In the genomic region with DNA sequence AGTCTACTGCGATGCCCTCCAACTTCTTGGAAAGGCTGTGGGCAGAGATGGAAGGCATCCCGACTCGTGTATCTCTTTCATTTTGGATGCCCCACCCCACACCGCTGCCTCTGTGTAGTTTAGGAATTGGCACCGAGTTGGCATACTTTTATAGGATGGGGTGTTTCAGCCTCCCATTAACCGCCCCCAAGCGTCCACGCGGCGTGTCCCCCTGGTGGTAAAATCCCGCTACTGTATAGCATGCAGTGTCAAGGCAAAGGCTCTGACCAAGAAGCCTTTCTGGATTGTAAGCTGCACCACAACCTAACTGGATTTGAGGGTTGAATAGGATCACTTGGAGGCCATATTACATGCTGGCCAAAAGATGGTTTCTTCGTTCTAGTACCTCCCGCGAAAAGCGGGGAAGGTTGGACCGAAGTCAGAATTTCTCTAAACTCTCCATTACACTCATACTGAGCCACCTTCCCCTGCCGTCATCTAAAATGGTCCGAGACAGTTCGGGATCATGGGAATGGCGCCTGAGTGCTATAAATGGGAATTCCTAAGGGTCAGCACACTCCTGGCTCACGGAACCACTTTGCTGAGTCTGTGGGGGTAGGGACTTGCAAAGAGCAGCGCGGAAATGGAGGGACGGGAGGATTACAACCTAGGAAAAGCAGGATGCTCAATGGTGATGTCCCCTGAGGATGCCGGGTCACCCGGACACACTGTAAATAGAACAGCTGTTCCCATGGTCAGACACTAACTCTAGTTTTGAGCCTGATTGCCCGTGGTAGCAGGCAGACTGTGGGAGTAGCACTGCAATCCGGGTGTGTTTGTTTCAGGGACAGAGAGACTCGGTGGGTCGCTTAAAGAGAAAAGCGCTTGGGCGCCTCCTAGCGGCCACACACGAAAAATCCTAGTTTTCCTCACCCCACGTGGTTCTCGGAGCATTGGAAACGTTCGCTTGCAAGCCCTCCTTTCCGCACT, we compare ENCODE assay signal across 8 mouse cellular contexts. TPM values are rescaled to one million over a fixed set of nuclear protein-coding genes. Genes with fewer than 3 reads are reported as not detected.
DNase-seq lines count a peak whose midpoint lies in the region; ATAC-seq and TF ChIP-seq lines count a peak whose summit lies in the region.

No protein-coding gene starts in this region.

- H3K36me3 ChIP-seq in embryonic facial prominence, embryonic 13.5 days, result no peaks in the 10 kb centered on the region
- no peaks in the 10 kb centered on the region for H3K36me3 ChIP-seq in heart, embryonic 13.5 days
- no peaks in the 10 kb centered on the region for H3K36me3 ChIP-seq in kidney, postnatal 0 days (ENCODE audit: insufficient read depth, low read length)
- no peaks in the 10 kb centered on the region for H3K36me3 ChIP-seq in neural tube, embryonic 14.5 days (ENCODE audit: control insufficient read depth, insufficient read depth, low read length)

- H3K27me3 ChIP-seq in embryonic facial prominence, embryonic 13.5 days, result peaks cover 88% of the 10 kb centered on the region
- peaks cover 94% of the 10 kb centered on the region for H3K27me3 ChIP-seq in heart, embryonic 13.5 days (replicated peaks)
- H3K27me3 ChIP-seq in kidney, postnatal 0 days (ENCODE audit: insufficient read depth, low read length), result peaks cover 54% of the 10 kb centered on the region
- peaks cover 60% of the 10 kb centered on the region for H3K27me3 ChIP-seq in neural tube, embryonic 14.5 days (ENCODE audit: control insufficient read depth, insufficient read depth, low read length)

- peak overlapping the region; percentile 38 for H3K4me3 ChIP-seq in embryonic facial prominence, embryonic 13.5 days
- peak overlapping the region; percentile 49 for H3K4me3 ChIP-seq in heart, embryonic 13.5 days
- H3K4me3 ChIP-seq in kidney, postnatal 0 days (replicated peaks; ENCODE audit: low read depth, low read length), result peak overlapping the region; percentile 11
- no peak overlapping the region for H3K4me3 ChIP-seq in lung, adult 2 months (replicated peaks; ENCODE audit: extremely low read depth, low read depth, low read length)
- peak overlapping the region; percentile 20; the same call in 1 of the 2 replicates for H3K4me3 ChIP-seq in neural tube, embryonic 14.5 days (ENCODE audit: low read depth, low read length)

- peak; percentile 34 for ATAC-seq in embryonic facial prominence, embryonic 13.5 days (ENCODE audit: insufficient number of reproducible peaks, insufficient read depth, low FRiP score, low TSS enrichment, low read depth)
- no peak for ATAC-seq in heart, embryonic 13.5 days (ENCODE audit: extremely low read depth, insufficient number of reproducible peaks, low FRiP score, low TSS enrichment)
- peak; percentile 80 for ATAC-seq in kidney, postnatal 0 days (replicated peaks; ENCODE audit: low FRiP score, low read depth)
- peak; percentile 75 for ATAC-seq in neural tube, embryonic 14.5 days (ENCODE audit: low read depth)

- peak overlapping the region; percentile 57; the same call in 1 of the 2 replicates for H3K9ac ChIP-seq in embryonic facial prominence, embryonic 13.5 days
- peak overlapping the region; percentile 61 for H3K9ac ChIP-seq in heart, embryonic 13.5 days
- H3K9ac ChIP-seq in kidney, postnatal 0 days (ENCODE audit: low read depth, low read length), result no peak overlapping the region
- H3K9ac ChIP-seq in neural tube, embryonic 14.5 days (replicated peaks; ENCODE audit: low read depth, low read length), result no peak overlapping the region; the same call in 1 of the 2 replicates

- TF ChIP-seq POLR2A in lung, adult 2 months (IDR thresholded peaks at IDR 0.05; ENCODE audit: borderline replicate concordance, extremely low read depth, low read depth, low read length), result no peak

- peak overlapping the region; percentile 61 for H3K4me2 ChIP-seq in embryonic facial prominence, embryonic 13.5 days
- peak overlapping the region; percentile 76 for H3K4me2 ChIP-seq in heart, embryonic 13.5 days
- H3K4me2 ChIP-seq in kidney, postnatal 0 days (ENCODE audit: low read length), result peak overlapping the region; percentile 59
- peak overlapping the region; percentile 51 for H3K4me2 ChIP-seq in neural tube, embryonic 14.5 days (ENCODE audit: low read depth, low read length)

- DNase-seq in CD8-positive naive resting alpha-beta T cell, adult 2 months (ENCODE audit: low read depth in 2 of 2, low spot score in 2 of 2), result peak; percentile 62 to 64
- DNase-seq in adrenal gland, postnatal 14 days, result peak; percentile 83
- DNase-seq in kidney, postnatal 0 days (ENCODE audit: low spot score), result peak; percentile 87
- DNase-seq in lung, adult 2 months, result no peak
- peak; percentile 52 to 76 for DNase-seq in thymus, postnatal 10 days (ENCODE audit: low spot score in 2 of 2)

- no peaks in the 10 kb centered on the region for H3K9me3 ChIP-seq in embryonic facial prominence, embryonic 13.5 days
- no peaks in the 10 kb centered on the region for H3K9me3 ChIP-seq in heart, embryonic 13.5 days
- no peaks in the 10 kb centered on the region for H3K9me3 ChIP-seq in kidney, postnatal 0 days (replicated peaks; ENCODE audit: low read length)
- no peaks in the 10 kb centered on the region for H3K9me3 ChIP-seq in neural tube, embryonic 14.5 days (ENCODE audit: control insufficient read depth, low read length)

- peaks cover 6% of the 10 kb centered on the region; the same call in 1 of the 2 replicates for H3K4me1 ChIP-seq in embryonic facial prominence, embryonic 13.5 days
- peaks cover 9% of the 10 kb centered on the region for H3K4me1 ChIP-seq in heart, embryonic 13.5 days
- 0 out of 2 replicates have a peak, but pooled peaks cover 3% of the 10 kb centered on the region for H3K4me1 ChIP-seq in kidney, postnatal 0 days (replicated peaks; ENCODE audit: insufficient read depth, low read length)
- H3K4me1 ChIP-seq in lung, adult 2 months (ENCODE audit: control insufficient read depth, insufficient read depth, low read length), result 0 out of 2 replicates have a peak, but pooled peaks cover 2% of the 10 kb centered on the region
- H3K4me1 ChIP-seq in neural tube, embryonic 14.5 days (ENCODE audit: control insufficient read depth, insufficient read depth, low read length), result no peaks in the 10 kb centered on the region

- no peak overlapping the region for H3K27ac ChIP-seq in embryonic facial prominence, embryonic 13.5 days
- H3K27ac ChIP-seq in heart, embryonic 13.5 days (replicated peaks), result no peak overlapping the region
- H3K27ac ChIP-seq in kidney, postnatal 0 days, result no peak overlapping the region
- no peak overlapping the region for H3K27ac ChIP-seq in neural tube, embryonic 14.5 days (ENCODE audit: low read depth, low read length)

- 1% methylated on average over 39 of the region's 39 CpGs for WGBS in embryonic facial prominence, embryonic 13.5 days
- 1% methylated on average over 39 of the region's 39 CpGs for WGBS in heart, embryonic 13.5 days
- under 1% methylated on average over 39 of the region's 39 CpGs for WGBS in kidney, postnatal 0 days
- WGBS in lung, adult 2 months, result 1% methylated on average over 39 of the region's 39 CpGs
- WGBS in neural tube, embryonic 14.5 days, result under 1% methylated on average over 39 of the region's 39 CpGs

- TF ChIP-seq CTCF in kidney, postnatal 0 days (IDR thresholded peaks at IDR 0.05; ENCODE audit: low read depth), result peak; percentile 79
- TF ChIP-seq CTCF in lung, adult 2 months (IDR thresholded peaks at IDR 0.05; ENCODE audit: insufficient read depth, low read length), result peak; percentile 60

RNA-seq across cellular contexts. Expression of gene Nkx2-2, which starts 15.7 kb away (rescaled TPM):
- not detected in 2 replicates for total RNA-seq in adrenal gland, postnatal 14 days (2021)
- polyA plus RNA-seq in embryonic facial prominence, embryonic 13.5 days (2015; fragmentation: Nextera tagmentation; extraction: Ambion mirVana), result not detected in 2 replicates
- 0.33 TPM in 1 of 2 replicates, not detected in the other for polyA plus RNA-seq in heart, embryonic 13.5 days (2015; fragmentation: Nextera tagmentation; extraction: Ambion mirVana)
- polyA plus RNA-seq in kidney, postnatal 0 days (2015; fragmentation: Nextera tagmentation; extraction: Ambion mirVana), result 0.20 TPM in 1 of 2 replicates, not detected in the other
- polyA plus RNA-seq in lung, adult 2 months (2012; rRNA removed), result not detected in 2 replicates
- polyA plus RNA-seq in neural tube, embryonic 14.5 days (2014; fragmentation: Nextera tagmentation; extraction: Ambion mirVana), result 6.5 and 8.4 TPM in 2 replicates

Comparison
In these comparisons a context has a peak if more than half of its experiments do, and no peak if none do; other contexts are left out.
1. H3K9ac ChIP-seq: peak in embryonic facial prominence, embryonic 13.5 days (single experiment) and heart, embryonic 13.5 days (single experiment); none in kidney, postnatal 0 days (single experiment) and neural tube, embryonic 14.5 days (single experiment).
2. Peak in every context shown above with its lines, with median percentiles within 50 percentile points of each other: H3K4me2 ChIP-seq.